Mouse (Mus musculus): ENCODE results near the gene Carm1. TPM values are rescaled to one million over a fixed set of nuclear protein-coding genes. Genes with fewer than 3 reads are reported as not detected.

Carm1 gene
- 69.4 and 76.5 TPM in 2 replicates for polyA plus RNA-seq (2014; fragmentation: Nextera tagmentation; extraction: Ambion mirVana)

GRCm38 (mm10) chr9:21546789-21547074, at the start of gene Carm1:
Carm1 (plus strand) TSS chr9:21546894.
- DNase-seq = no peak

GRCm38 (mm10) chr9:21497050-21497542, 49.6 kb upstream of the Carm1 start:
- H3K36me3 ChIP-seq (ENCODE audit: insufficient read depth) = peaks cover 28% of the 10 kb centered on the region
- H3K4me1 ChIP-seq (ENCODE audit: insufficient read depth) = no peaks in the 10 kb centered on the region
- ATAC-seq (ENCODE audit: insufficient read depth) (0 out of 2 replicates have a peak, but pooled peaks have one; percentile 16), DNase-seq (no peak)
- H3K27me3 ChIP-seq (ENCODE audit: insufficient read depth, low read length) = no peaks in the 10 kb centered on the region
- no peak overlapping the region for H3K9ac ChIP-seq
- H3K4me2 ChIP-seq = no peak overlapping the region
- H3K4me3 ChIP-seq (ENCODE audit: low read depth, low read length) = no peak overlapping the region
- WGBS = 81% methylated on average over 16 of the region's 16 CpGs
- H3K27ac ChIP-seq (ENCODE audit: low read depth) = peak overlapping the region; percentile 67
- no peaks in the 10 kb centered on the region for H3K9me3 ChIP-seq (ENCODE audit: low read depth, low read length)
- TF ChIP-seq CTCF (IDR thresholded peaks at IDR 0.05; ENCODE audit: low read depth) = no peak

More at GRCm38 (mm10) chr9:21546789-21547074, at the start of gene Carm1:
- under 1% methylated on average over 36 of the region's 52 CpGs for WGBS
- Histone ChIP-seq H3K4me1 (ENCODE audit: insufficient read depth) (0 out of 2 replicates have a peak, but pooled peaks cover 4% of the 10 kb centered on the region), H3K4me3 (ENCODE audit: low read depth, low read length) (peak within 1 kb of the TSS; percentile 77), H3K9me3 (ENCODE audit: low read depth, low read length) (no peaks in the 10 kb centered on the region), H3K36me3 (ENCODE audit: insufficient read depth) (peaks cover 17% of the 10 kb centered on the region), H3K27me3 (ENCODE audit: insufficient read depth, low read length) (no peaks in the 10 kb centered on the region), H3K4me2 (peak within 1 kb of the TSS; percentile 76), H3K27ac (ENCODE audit: low read depth) (peak within 1 kb of the TSS; percentile 99), H3K9ac (peak within 1 kb of the TSS; percentile 96)
- ATAC-seq (ENCODE audit: insufficient read depth) = no peak
- TF ChIP-seq CTCF (IDR thresholded peaks at IDR 0.05; ENCODE audit: low read depth) = no peak

GRCm38 (mm10) chr9:21497664-21498063, 49.0 kb upstream of the Carm1 start:
- Histone ChIP-seq H3K4me3 (ENCODE audit: low read depth, low read length) (no peak overlapping the region), H3K36me3 (ENCODE audit: insufficient read depth) (peaks cover 25% of the 10 kb centered on the region), H3K27me3 (ENCODE audit: insufficient read depth, low read length) (no peaks in the 10 kb centered on the region), H3K4me2 (no peak overlapping the region), H3K9ac (no peak overlapping the region), H3K4me1 (ENCODE audit: insufficient read depth) (no peaks in the 10 kb centered on the region), H3K27ac (ENCODE audit: low read depth) (no peak overlapping the region; the same call in 1 of the 2 replicates), H3K9me3 (ENCODE audit: low read depth, low read length) (no peaks in the 10 kb centered on the region)
- no peak for DNase-seq
- ATAC-seq (ENCODE audit: insufficient read depth) = no peak
- TF ChIP-seq CTCF (IDR thresholded peaks at IDR 0.05; ENCODE audit: low read depth) = no peak
- WGBS = 91% methylated on average over 2 of the region's 2 CpGs

GRCm38 (mm10) chr9:21498284-21498902, 48.3 kb upstream of the Carm1 start:
- TF ChIP-seq CTCF (IDR thresholded peaks at IDR 0.05; ENCODE audit: low read depth) = no peak
- Histone ChIP-seq H3K27ac (ENCODE audit: low read depth) (no peak overlapping the region), H3K4me3 (ENCODE audit: low read depth, low read length) (no peak overlapping the region), H3K9ac (no peak overlapping the region), H3K9me3 (ENCODE audit: low read depth, low read length) (no peaks in the 10 kb centered on the region), H3K4me1 (ENCODE audit: insufficient read depth) (no peaks in the 10 kb centered on the region), H3K36me3 (ENCODE audit: insufficient read depth) (peaks cover 27% of the 10 kb centered on the region), H3K4me2 (no peak overlapping the region), H3K27me3 (ENCODE audit: insufficient read depth, low read length) (no peaks in the 10 kb centered on the region)
- 84% methylated on average over 12 of the region's 12 CpGs for WGBS
- DNase-seq (no peak), ATAC-seq (ENCODE audit: insufficient read depth) (no peak)

GRCm38 (mm10) chr9:21503352-21503751, 43.3 kb upstream of the Carm1 start:
- Histone ChIP-seq H3K4me3 (ENCODE audit: low read depth, low read length) (no peak overlapping the region), H3K4me2 (no peak overlapping the region), H3K36me3 (ENCODE audit: insufficient read depth) (peaks cover 63% of the 10 kb centered on the region), H3K4me1 (ENCODE audit: insufficient read depth) (no peaks in the 10 kb centered on the region), H3K9ac (no peak overlapping the region), H3K9me3 (ENCODE audit: low read depth, low read length) (no peaks in the 10 kb centered on the region), H3K27ac (ENCODE audit: low read depth) (no peak overlapping the region), H3K27me3 (ENCODE audit: insufficient read depth, low read length) (no peaks in the 10 kb centered on the region)
- no peak for TF ChIP-seq CTCF (IDR thresholded peaks at IDR 0.05; ENCODE audit: low read depth)
- ATAC-seq (ENCODE audit: insufficient read depth) (no peak), DNase-seq (no peak)
- 93% methylated on average over 8 of the region's 8 CpGs for WGBS

GRCm38 (mm10) chr9:21505767-21506166, 40.9 kb upstream of the Carm1 start:
- H3K27me3 ChIP-seq (ENCODE audit: insufficient read depth, low read length) = no peaks in the 10 kb centered on the region
- no peak overlapping the region for H3K4me2 ChIP-seq
- H3K27ac ChIP-seq (ENCODE audit: low read depth) = no peak overlapping the region
- peaks cover 54% of the 10 kb centered on the region for H3K36me3 ChIP-seq (ENCODE audit: insufficient read depth)
- H3K4me1 ChIP-seq (ENCODE audit: insufficient read depth) = peaks cover 2% of the 10 kb centered on the region; the same call in 1 of the 2 replicates
- TF ChIP-seq CTCF (IDR thresholded peaks at IDR 0.05; ENCODE audit: low read depth) = no peak
- DNase-seq (no peak), ATAC-seq (ENCODE audit: insufficient read depth) (no peak)
- H3K9me3 ChIP-seq (ENCODE audit: low read depth, low read length) = no peaks in the 10 kb centered on the region
- no peak overlapping the region for H3K4me3 ChIP-seq (ENCODE audit: low read depth, low read length)
- H3K9ac ChIP-seq = no peak overlapping the region

GRCm38 (mm10) chr9:21507753-21508430, 38.8 kb upstream of the Carm1 start:
- H3K36me3 ChIP-seq (ENCODE audit: insufficient read depth) = peaks cover 54% of the 10 kb centered on the region

More at GRCm38 (mm10) chr9:21507753-21508430, 38.8 kb upstream of the Carm1 start:
- no peaks in the 10 kb centered on the region for H3K9me3 ChIP-seq (ENCODE audit: low read depth, low read length)
- ATAC-seq (ENCODE audit: insufficient read depth) (no peak), DNase-seq (no peak)
- H3K27ac ChIP-seq (ENCODE audit: low read depth) = no peak overlapping the region
- 91% methylated on average over 15 of the region's 15 CpGs for WGBS
- H3K4me2 ChIP-seq = no peak overlapping the region
- peaks cover 5% of the 10 kb centered on the region; the same call in 1 of the 2 replicates for H3K4me1 ChIP-seq (ENCODE audit: insufficient read depth)
- no peak overlapping the region for H3K9ac ChIP-seq
- no peak overlapping the region for H3K4me3 ChIP-seq (ENCODE audit: low read depth, low read length)
- TF ChIP-seq CTCF (IDR thresholded peaks at IDR 0.05; ENCODE audit: low read depth) = no peak
- H3K27me3 ChIP-seq (ENCODE audit: insufficient read depth, low read length) = no peaks in the 10 kb centered on the region

Data from lung, embryonic 14.5 days (tissue).